4 mouse cellular contexts compared by ENCODE assay signal in genomic region chr3:79226807-79227206, GRCm38 (mm10). TPM values are rescaled to one million over a fixed set of nuclear protein-coding genes. Genes with fewer than 3 reads are reported as not detected.
DNase-seq lines count a peak whose midpoint lies in the region; ATAC-seq and TF ChIP-seq lines count a peak whose summit lies in the region.
"Not testable (repeated sequence)": the region's sequence is repeated elsewhere in the genome, so short reads cannot be mapped to it uniquely, and the experiment has no call there.

No protein-coding gene starts in this region.

- TF ChIP-seq POLR2A in MEL (IDR thresholded peaks at IDR 0.05; ENCODE audit: control insufficient read depth in 1 of 2, insufficient read depth in 1 of 2, low read depth in 1 of 2, low read length in 2 of 2, poor library complexity in 1 of 2), result not testable (repeated sequence)

- H3K27ac ChIP-seq in MEL (ENCODE audit: control insufficient read depth, low read depth, low read length), result peak overlapping the region; percentile 88

- H3K36me3 ChIP-seq in MEL (ENCODE audit: control insufficient read depth in 1 of 2, insufficient read depth in 2 of 2, low read length in 2 of 2), result peaks cover 0 to 28% of the 10 kb centered on the region in 2 experiments; a peak in 2 of 4 replicates

- peak; percentile 45 for DNase-seq in CD4-positive, CD25-positive, alpha-beta regulatory T cell, adult 2 months (ENCODE audit: low read depth, low spot score)
- DNase-seq in MEL (ENCODE audit: low read depth, low spot score), result peak; percentile 69

- H3K79me2 ChIP-seq in MEL (ENCODE audit: control insufficient read depth, insufficient read depth, low read length, poor library complexity), result not testable (repeated sequence)

- TF ChIP-seq EP300 in MEL (IDR thresholded peaks at IDR 0.05; ENCODE audit: low read depth in 1 of 2, low read length in 2 of 2), result peak in 1 of 2 experiments; percentile 20; a peak in 1 of 4 replicates

- ATAC-seq in activated CD4-positive, CD25-positive, alpha-beta regulatory T cell, adult 4 months, result peak; percentile 26
- ATAC-seq in inflammation-experienced regulatory T-cells, adult 6 months, result peak; percentile 27

- peak overlapping the region; percentile 47 to 62 for H3K4me3 ChIP-seq in MEL (ENCODE audit: control insufficient read depth in 1 of 2, insufficient read depth in 1 of 2, low read depth in 2 of 2, low read length in 2 of 2)

- TF ChIP-seq CTCF in MEL (IDR thresholded peaks at IDR 0.05 in 2 of 3, conservative IDR thresholded peaks at IDR 0.05 in 1 of 3; ENCODE audit: control insufficient read depth in 1 of 3, insufficient read depth in 1 of 3, low read depth in 2 of 3, low read length in 3 of 3, poor library complexity in 1 of 3, severe bottlenecking in 1 of 3), result not testable (repeated sequence)

- peaks cover 16 to 20% of the 10 kb centered on the region in 2 experiments for H3K4me1 ChIP-seq in MEL (ENCODE audit: control insufficient read depth in 1 of 2, insufficient read depth in 2 of 2, low read length in 2 of 2)

- TF ChIP-seq RAD21 in MEL (IDR thresholded peaks at IDR 0.05; ENCODE audit: low read depth, low read length), result not testable (repeated sequence)

- H3K9me3 ChIP-seq in MEL (replicated peaks; ENCODE audit: insufficient read depth, low read length), result not testable (repeated sequence)

- H3K27me3 ChIP-seq in MEL (ENCODE audit: control insufficient read depth in 1 of 2, insufficient read depth in 2 of 2, low read length in 2 of 2), result not testable (repeated sequence)

- H3K9ac ChIP-seq in MEL (ENCODE audit: control insufficient read depth, low read depth, low read length, poor library complexity, severe bottlenecking), result peak overlapping the region; percentile 13

TF ChIP-seq in MEL, 35 proteins besides CTCF, POLR2A, EP300 and RAD21:
- TF ChIP-seq MAX (IDR thresholded peaks at IDR 0.05; ENCODE audit: low read length), result 0 out of 2 replicates have a peak, but pooled peaks have one; percentile 31
- peak; percentile 52; the same call in 1 of the 2 replicates for TF ChIP-seq GATA1 (IDR thresholded peaks at IDR 0.05; ENCODE audit: low read depth, low read length)
- TF ChIP-seq MXI1 (IDR thresholded peaks at IDR 0.05; ENCODE audit: low read depth, low read length), result peak; percentile 81
- TF ChIP-seq TAL1 (IDR thresholded peaks at IDR 0.05; ENCODE audit: low read length), result peak; percentile 27; the same call in 1 of the 2 replicates
- peak; percentile 76 for TF ChIP-seq SIN3A (IDR thresholded peaks at IDR 0.05; ENCODE audit: low read length)
- peak; percentile 65; the same call in 1 of the 2 replicates for TF ChIP-seq ZNF384 (IDR thresholded peaks at IDR 0.05; ENCODE audit: low read depth, low read length)

RNA-seq across cellular contexts. Expression of gene Rapgef2, which starts 59.5 kb away (rescaled TPM):
- total RNA-seq in MEL (2012; rRNA removed), result 4.2 and 4.3 TPM in 2 replicates
- 1 to 10 TPM in 1 of 2 experiments, not detected in 1; 4.6 TPM for polyA plus RNA-seq in MEL (2012; ENCODE audit: insufficient read depth in 1 of 2, insufficient read length in 2 of 2, low read depth in 1 of 2, low replicate concordance in 2 of 2, missing spikeins in 1 of 2)
- polyA plus RNA-seq in activated CD4-positive, CD25-positive, alpha-beta regulatory T cell, adult 4 months (2017; shearing (Covaris generic)), result 1 to 10 TPM; 4.3 to 5.8 TPM
- polyA plus RNA-seq in inflammation-experienced regulatory T-cells, adult 6 months (2017; shearing (Covaris generic)), result 1 to 10 TPM; 5.0 to 7.9 (median 6.5) TPM

Comparison
In these comparisons a context has a peak if more than half of its experiments do, and no peak if none do; other contexts are left out.
1. Peak in every context shown above with its lines: DNase-seq, ATAC-seq, H3K4me3 ChIP-seq and H3K27ac ChIP-seq.